Mouse (Mus musculus) neural tube, embryonic 11.5 days (tissue): Measurements from ENCODE around the gene Tanc2. TPM values are rescaled to one million over a fixed set of nuclear protein-coding genes. Genes with fewer than 3 reads are reported as not detected.

Experiments
- ATAC-seq: fragments of 200-750 bp; cut with Nextera tagmentation; 2 replicates; pipeline ENCODE4 v1.8.0; 2017; ENCODE audit warnings: moderate number of reproducible peaks, mild to moderate bottlenecking, moderate TSS enrichment, moderate library complexity; ENCODE audit not compliant: insufficient read depth, low FRiP score, low TSS enrichment
- DNase-seq: peaks from one replicate; pipeline ENCODE4 v3.0.0-alpha.2; 2015; ENCODE audit warnings: low spot score
- H3K27ac ChIP-seq: fragments of 300-500 bp; sonication (generic); 2 replicates; pipeline ENCODE4 v1.5.1; 2014; ENCODE audit warnings: low read depth, mild to moderate bottlenecking, low read length
- H3K27me3 ChIP-seq: fragments of 300-500 bp; sonication (generic); 2 replicates; pipeline ENCODE4 v1.6.1; 2014; ENCODE audit warnings: mild to moderate bottlenecking, low read length, mixed read lengths; ENCODE audit not compliant: control insufficient read depth, insufficient read depth
- H3K36me3 ChIP-seq: fragments of 300-500 bp; sonication (generic); 2 replicates; pipeline ENCODE4 v1.6.1; 2014; ENCODE audit warnings: mild to moderate bottlenecking, low read length, moderate library complexity, mixed read lengths; ENCODE audit not compliant: control insufficient read depth, insufficient read depth
- H3K4me1 ChIP-seq: fragments of 300-500 bp; sonication (generic); 2 replicates; pipeline ENCODE4 v1.6.1; 2014; ENCODE audit warnings: low read length, mixed read lengths; ENCODE audit not compliant: control insufficient read depth, insufficient read depth
- H3K4me2 ChIP-seq: fragments of 300-500 bp; sonication (generic); 2 replicates; pipeline ENCODE4 v1.6.1; 2014; ENCODE audit warnings: low read depth, mild to moderate bottlenecking, moderate library complexity
- H3K4me3 ChIP-seq: fragments of 300-500 bp; sonication (generic); 2 replicates; pipeline ENCODE4 v1.5.1; 2014; ENCODE audit warnings: low read depth, low read length
- H3K9ac ChIP-seq: fragments of 300-500 bp; sonication (generic); 2 replicates; pipeline ENCODE4 v1.6.1; 2014; ENCODE audit warnings: mild to moderate bottlenecking, low read length
- H3K9me3 ChIP-seq: fragments of 300-500 bp; sonication (generic); 2 replicates; pipeline ENCODE4 v1.6.1; 2016; ENCODE audit warnings: low read length; ENCODE audit not compliant: control insufficient read depth
- WGBS: fragments of 180-500 bp; shearing (Covaris S2); extraction: QIAGEN DNeasy Blood & Tissue Kit; methylation state at CpG from one replicate; pipeline ENCODE4 v1.1.7; 2014; 5-methylcytosine and 5-hydroxymethylcytosine counted together
- polyA plus RNA-seq: library from polyadenylated mRNA; unstranded; fragments of >200 nt; fragmentation: Nextera tagmentation; extraction: Ambion mirVana; gene quantifications from 2 replicates; pipeline ENCODE4 v1.2.1, GENCODE M21; 2014

Gene Tanc2
- polyA plus RNA-seq, 1 experiment from 2014 or later: 25.0 TPM

GRCm38 (mm10) chr11:105928171-105928570, 338.4 kb downstream of the Tanc2 start:
- no peaks in the 10 kb centered on the region for H3K4me1 ChIP-seq
- H3K9me3 ChIP-seq: no peaks in the 10 kb centered on the region
- WGBS: 71% methylated on average over 5 of the region's 5 CpGs
- no peaks in the 10 kb centered on the region; the same call in 1 of the 2 replicates for H3K36me3 ChIP-seq
- ATAC-seq (no peak), DNase-seq (no peak)
- H3K27ac ChIP-seq: no peak overlapping the region
- no peaks in the 10 kb centered on the region for H3K27me3 ChIP-seq
- no peak overlapping the region for H3K4me2 ChIP-seq
- no peak overlapping the region for H3K4me3 ChIP-seq
- H3K9ac ChIP-seq: no peak overlapping the region

DNA sequence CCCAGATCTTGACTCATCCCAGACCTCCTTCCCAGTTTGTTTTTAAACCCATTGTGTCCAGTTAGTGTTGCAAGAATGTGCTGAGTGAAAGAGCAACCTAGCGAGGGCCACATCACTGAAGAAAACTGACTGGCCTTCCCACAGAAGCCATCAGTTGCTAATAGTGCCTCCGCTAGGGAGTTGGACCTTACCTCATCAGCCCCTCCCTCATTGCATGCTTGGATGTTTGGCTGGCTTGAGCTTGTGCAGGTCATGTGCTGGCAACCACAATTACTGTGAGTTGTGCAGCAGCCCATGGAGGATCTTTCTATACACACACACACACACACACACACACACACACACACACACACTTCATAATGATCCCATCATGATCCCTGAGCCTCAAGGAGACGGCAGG, 341.6 kb downstream of the Tanc2 start:
- no peak overlapping the region for H3K9ac ChIP-seq
- no peaks in the 10 kb centered on the region for H3K4me1 ChIP-seq
- H3K27me3 ChIP-seq: no peaks in the 10 kb centered on the region
- H3K36me3 ChIP-seq: no peaks in the 10 kb centered on the region
- 94% methylated on average over 3 of the region's 3 CpGs for WGBS
- no peak for DNase-seq
- H3K27ac ChIP-seq: no peak overlapping the region
- no peak for ATAC-seq
- H3K9me3 ChIP-seq: no peaks in the 10 kb centered on the region
- H3K4me3 ChIP-seq: no peak overlapping the region
- no peak overlapping the region for H3K4me2 ChIP-seq

DNA sequence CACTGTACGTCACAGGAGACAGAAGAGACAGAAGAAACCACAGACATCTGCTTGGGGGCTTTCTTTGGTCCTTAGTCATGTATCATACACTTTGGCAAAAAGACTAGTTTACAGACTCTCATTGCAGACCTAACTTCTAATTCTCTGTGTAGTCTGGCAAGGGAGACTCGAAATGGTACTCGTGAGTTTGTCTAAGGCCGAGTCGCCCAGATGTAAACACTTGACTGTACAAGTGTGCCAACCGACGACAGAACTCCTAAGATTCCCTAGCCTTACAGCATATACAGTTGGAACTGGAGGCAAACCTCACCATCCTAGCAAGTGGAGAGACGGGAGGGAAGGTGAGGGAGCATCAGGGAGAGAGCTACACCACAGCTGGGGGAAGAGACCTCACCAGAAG, 344.0 kb downstream of the Tanc2 start:
- no peaks in the 10 kb centered on the region for H3K4me1 ChIP-seq
- WGBS: 88% methylated on average over 8 of the region's 8 CpGs
- no peak for ATAC-seq
- H3K4me3 ChIP-seq: no peak overlapping the region
- no peak overlapping the region for H3K4me2 ChIP-seq
- no peaks in the 10 kb centered on the region for H3K9me3 ChIP-seq
- DNase-seq: no peak
- H3K36me3 ChIP-seq: no peaks in the 10 kb centered on the region
- no peak overlapping the region for H3K9ac ChIP-seq
- no peak overlapping the region for H3K27ac ChIP-seq
- H3K27me3 ChIP-seq: no peaks in the 10 kb centered on the region

DNA sequence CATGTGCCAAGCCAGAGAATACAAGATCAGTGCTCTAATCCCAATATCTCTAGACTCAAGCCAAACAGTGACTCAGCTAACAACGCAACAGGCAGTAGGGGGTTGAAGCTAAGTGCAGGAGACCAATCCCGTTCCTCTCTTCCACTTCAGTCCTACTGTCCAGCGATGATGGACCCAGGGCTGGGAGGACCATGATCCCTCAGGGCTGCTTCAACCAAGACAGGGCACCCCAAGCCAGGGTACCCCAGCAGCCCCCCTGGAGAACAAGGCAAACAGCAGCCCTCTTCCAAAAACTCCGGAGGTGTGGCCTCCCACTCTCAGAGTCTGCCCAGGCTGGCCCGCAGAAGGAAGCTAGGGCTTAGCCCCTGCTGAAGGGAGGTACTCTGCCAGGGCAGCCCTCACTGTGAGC, 344.5 kb downstream of the Tanc2 start:
- Histone ChIP-seq H3K4me1 (no peaks in the 10 kb centered on the region), H3K4me2 (no peak overlapping the region), H3K27me3 (no peaks in the 10 kb centered on the region), H3K4me3 (no peak overlapping the region), H3K36me3 (no peaks in the 10 kb centered on the region), H3K27ac (no peak overlapping the region), H3K9me3 (no peaks in the 10 kb centered on the region), H3K9ac (no peak overlapping the region)
- 80% methylated on average over 5 of the region's 5 CpGs for WGBS
- ATAC-seq (no peak), DNase-seq (no peak)

- Histone ChIP-seq H3K4me3 (no peak overlapping the region), H3K4me2 (no peak overlapping the region), H3K27me3 (no peaks in the 10 kb centered on the region), H3K9ac (no peak overlapping the region), H3K4me1 (no peaks in the 10 kb centered on the region), H3K27ac (no peak overlapping the region), H3K9me3 (no peaks in the 10 kb centered on the region), H3K36me3 (no peaks in the 10 kb centered on the region)
- WGBS: 48% methylated on average over 6 of the region's 6 CpGs
- ATAC-seq: no peak
- DNase-seq: peak; percentile 32
These were observed 345.0 kb downstream of the Tanc2 start for GRCm38 (mm10) chr11:105934816-105935215.

- H3K9ac ChIP-seq: no peak overlapping the region
- H3K9me3 ChIP-seq: no peaks in the 10 kb centered on the region
- WGBS: 89% methylated on average over 8 of the region's 8 CpGs
- no peaks in the 10 kb centered on the region for H3K36me3 ChIP-seq
- no peak overlapping the region for H3K4me2 ChIP-seq
- no peak for DNase-seq
- H3K27me3 ChIP-seq: no peaks in the 10 kb centered on the region
- ATAC-seq: no peak
- no peak overlapping the region for H3K27ac ChIP-seq
- no peak overlapping the region for H3K4me3 ChIP-seq
- H3K4me1 ChIP-seq: no peaks in the 10 kb centered on the region
These were observed 345.7 kb downstream of the Tanc2 start for GRCm38 (mm10) chr11:105935496-105935895.

DNA sequence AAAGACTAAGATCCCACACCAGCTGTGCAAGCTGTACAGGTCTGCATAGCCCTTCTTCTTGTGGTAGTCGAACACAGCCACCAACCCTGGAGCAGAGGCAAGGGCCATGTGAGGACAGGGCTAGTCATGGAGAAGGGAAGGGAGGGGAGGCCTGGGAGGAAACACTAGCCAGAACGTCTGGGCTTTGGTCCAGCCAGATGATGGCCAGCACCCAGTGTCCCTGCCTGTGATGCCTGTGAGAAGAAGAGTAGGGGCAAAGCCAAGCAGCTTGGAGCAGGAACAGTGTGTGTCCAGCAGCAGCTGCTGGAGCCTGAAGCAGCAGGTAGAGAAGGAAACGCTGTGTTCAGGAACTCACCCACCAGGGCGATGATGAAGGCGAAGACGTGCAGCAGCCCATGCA, 346.4 kb downstream of the Tanc2 start:
- H3K36me3 ChIP-seq: no peaks in the 10 kb centered on the region
- no peak overlapping the region for H3K4me3 ChIP-seq
- 87% methylated on average over 6 of the region's 6 CpGs for WGBS
- ATAC-seq (no peak), DNase-seq (no peak)
- H3K9ac ChIP-seq: no peak overlapping the region
- no peak overlapping the region for H3K27ac ChIP-seq
- no peaks in the 10 kb centered on the region for H3K27me3 ChIP-seq
- no peaks in the 10 kb centered on the region for H3K4me1 ChIP-seq
- H3K4me2 ChIP-seq: no peak overlapping the region
- no peaks in the 10 kb centered on the region for H3K9me3 ChIP-seq

- 89% methylated on average over 3 of the region's 3 CpGs for WGBS
- Histone ChIP-seq H3K4me3 (no peak overlapping the region), H3K27ac (no peak overlapping the region), H3K9ac (no peak overlapping the region), H3K9me3 (no peaks in the 10 kb centered on the region), H3K4me2 (no peak overlapping the region), H3K36me3 (no peaks in the 10 kb centered on the region), H3K4me1 (no peaks in the 10 kb centered on the region), H3K27me3 (no peaks in the 10 kb centered on the region)
- no peak for DNase-seq
- no peak for ATAC-seq
These were observed 347.2 kb downstream of the Tanc2 start for GRCm38 (mm10) chr11:105936974-105937373.

GRCm38 (mm10) chr11:105938771-105939170, 349.0 kb downstream of the Tanc2 start:
- H3K36me3 ChIP-seq: no peaks in the 10 kb centered on the region
- DNase-seq (no peak), ATAC-seq (no peak)
- no peak overlapping the region for H3K27ac ChIP-seq
- no peak overlapping the region for H3K4me2 ChIP-seq
- 62% methylated on average over 9 of the region's 9 CpGs for WGBS
- peaks cover 3% of the 10 kb centered on the region; the same call in 1 of the 2 replicates for H3K4me1 ChIP-seq
- peaks cover 7% of the 10 kb centered on the region for H3K27me3 ChIP-seq
- no peak overlapping the region for H3K9ac ChIP-seq
- H3K4me3 ChIP-seq: no peak overlapping the region
- H3K9me3 ChIP-seq: no peaks in the 10 kb centered on the region
